Mouse (Mus musculus) layer of hippocampus, postnatal 14 days (tissue): ENCODE measurements around the gene Spaca3. TPM values are rescaled to one million over a fixed set of nuclear protein-coding genes. Genes with fewer than 3 reads are reported as not detected.

Experiments
- DNase-seq, 2 experiments: peaks; one replicate each; pipeline ENCODE4 v3.0.0; 2021 to 2022; ENCODE audit warnings: low spot score in 2 of 2, mixed read lengths in 1 of 2
- long read RNA-seq, 2 experiments: library from polyadenylated mRNA; stranded (forward); transcript quantifications; one replicate each; pipeline ENCODE4 v2.0.0; 2021
- total RNA-seq, 2 experiments: library from RNA; stranded (reverse); gene quantifications; 2 replicates each; pipeline ENCODE4 v1.2.3; 2021

Spaca3 gene
- not detected for total RNA-seq
- long read RNA-seq, experiment 1 = 0 reads
- long read RNA-seq, experiment 2 = 0 reads

- DNase-seq = no peak
Measured at GRCm38 (mm10) chr11:80858065-80858464, at the start of gene Spaca3. TSS of gene Spaca3 (plus strand) at chr11:80858365.

DNA sequence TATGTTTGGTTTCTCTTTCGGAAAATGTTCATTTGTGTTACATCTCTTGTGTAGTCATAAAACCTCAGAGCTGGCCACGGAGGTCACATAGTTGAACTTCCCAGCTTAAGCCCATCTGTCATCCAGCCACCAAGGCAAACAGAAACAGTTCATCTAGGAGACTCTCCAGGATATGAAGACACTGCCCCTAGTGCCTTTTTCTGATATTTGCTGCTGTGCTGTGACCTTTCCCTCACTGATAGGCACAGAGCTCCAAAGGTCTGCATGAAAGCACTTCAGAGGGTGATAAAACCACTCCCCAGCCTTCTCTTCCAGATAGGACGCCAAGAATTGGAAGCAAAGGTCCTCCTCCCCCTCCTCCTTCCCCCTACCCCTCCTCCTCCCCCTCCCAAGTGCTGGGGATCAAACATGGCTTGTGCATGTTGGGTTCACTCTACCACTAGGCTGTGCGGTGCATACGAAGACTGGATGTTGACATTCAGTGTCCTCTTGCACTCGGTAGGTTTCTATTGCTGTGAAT, 49.6 kb upstream of the Spaca3 start:
- no peak for DNase-seq

DNA sequence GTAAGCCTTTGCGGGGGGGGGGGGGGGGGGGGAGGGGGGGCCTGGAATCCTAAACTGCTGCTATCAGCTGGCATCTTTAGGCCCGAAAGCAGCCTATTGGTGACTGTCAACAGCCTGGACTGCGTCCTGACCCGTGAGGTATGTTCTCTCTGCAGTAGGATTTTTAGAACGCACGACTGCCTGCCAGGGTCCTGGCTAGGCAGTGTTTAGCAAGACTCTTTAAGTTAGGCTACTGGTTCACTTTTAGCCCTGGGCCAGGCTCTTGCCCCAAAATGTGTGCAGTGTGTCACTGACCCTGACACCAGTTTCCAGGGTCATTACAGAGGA, 48.5 kb upstream of the Spaca3 start:
- no peak for DNase-seq

DNA sequence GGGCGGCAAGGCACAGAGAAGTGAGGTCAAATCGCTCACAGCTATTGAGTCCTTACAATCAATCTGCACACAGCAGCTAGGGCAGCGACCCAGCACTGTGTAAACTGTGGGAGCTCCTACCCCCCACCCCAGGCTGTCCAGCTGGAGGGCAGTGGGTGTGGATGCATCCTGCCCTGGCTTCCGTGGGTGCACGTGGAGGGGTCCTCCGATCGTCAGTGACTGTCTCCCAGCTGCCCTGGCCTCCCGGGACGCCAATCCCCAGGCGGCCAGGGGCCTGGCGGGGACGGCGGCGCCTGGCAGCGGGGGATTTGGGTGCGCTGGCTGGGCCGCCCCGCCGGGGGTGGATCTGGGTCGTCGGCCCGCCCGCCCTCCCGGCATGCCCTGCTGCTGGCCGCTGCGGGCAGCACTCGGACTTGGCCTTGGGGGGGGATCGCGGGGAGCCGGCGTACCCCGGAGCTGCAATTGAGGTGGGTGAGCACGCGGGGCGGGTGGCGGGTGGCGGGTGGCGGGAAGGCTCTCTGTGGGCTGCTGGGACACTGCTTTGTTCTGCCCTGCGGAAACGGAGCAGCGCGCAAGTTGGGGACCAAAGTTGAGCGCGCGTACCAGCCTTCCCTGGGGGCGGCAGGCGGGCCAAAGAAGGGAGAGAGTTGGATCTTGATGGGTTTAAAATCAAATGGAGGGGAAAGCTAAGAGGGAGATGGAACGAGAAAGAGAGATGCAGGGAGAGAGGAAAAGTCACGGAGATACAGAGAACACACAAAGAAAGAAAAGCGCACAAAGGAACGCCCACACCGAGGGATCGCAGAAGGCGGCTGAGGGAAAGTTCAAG, 48.0 kb upstream of the Spaca3 start, which contains the start of gene Tmem98:
Gene Tmem98, plus strand, starts transcription at position 183 of the 829 bp plus-strand sequence.
- DNase-seq = no peak

DNA sequence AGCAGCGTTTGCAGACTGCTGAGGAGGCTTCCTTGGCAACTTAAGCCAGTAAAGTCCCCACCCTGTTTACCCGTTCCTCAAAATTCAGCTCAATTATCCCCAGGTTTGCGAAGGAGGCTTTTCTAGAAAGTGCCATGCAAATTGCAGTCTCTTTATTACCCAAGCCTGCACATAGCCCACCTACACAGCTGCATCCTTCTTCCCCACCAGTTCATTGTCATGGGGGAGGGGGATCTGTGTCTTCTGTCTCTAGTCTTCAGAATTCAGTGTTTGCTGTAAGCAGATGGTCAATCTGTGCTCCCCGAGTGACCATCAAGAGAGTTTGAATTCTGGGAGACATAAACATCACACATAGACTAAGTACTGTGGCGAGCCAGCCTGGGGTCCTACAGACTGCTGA, 47.0 kb upstream of the Spaca3 start:
- DNase-seq = no peak

DNA sequence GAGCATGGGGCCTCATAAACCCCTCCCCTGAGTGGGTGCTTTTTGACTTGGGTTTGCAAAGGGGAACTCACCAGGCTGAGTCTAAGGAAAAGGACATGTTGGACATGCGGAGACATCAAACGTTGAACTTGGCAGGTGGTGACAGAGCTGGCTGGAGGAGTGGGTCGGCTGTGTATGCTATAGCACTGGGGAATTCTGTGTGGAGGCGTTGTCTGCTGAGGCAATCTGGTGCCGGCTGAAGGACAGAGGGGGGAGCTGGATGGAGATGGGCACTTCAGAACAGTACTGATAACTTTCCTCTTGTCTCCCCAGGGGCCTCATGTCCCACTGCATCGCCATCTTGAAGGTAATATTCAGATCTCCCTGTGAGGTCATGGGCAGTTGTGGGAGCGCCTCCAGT, 42.8 kb upstream of the Spaca3 start:
- DNase-seq = no peak

GRCm38 (mm10) chr11:80818060-80818697, 40.0 kb upstream of the Spaca3 start:
- peak; percentile 52 to 69 for DNase-seq

DNA sequence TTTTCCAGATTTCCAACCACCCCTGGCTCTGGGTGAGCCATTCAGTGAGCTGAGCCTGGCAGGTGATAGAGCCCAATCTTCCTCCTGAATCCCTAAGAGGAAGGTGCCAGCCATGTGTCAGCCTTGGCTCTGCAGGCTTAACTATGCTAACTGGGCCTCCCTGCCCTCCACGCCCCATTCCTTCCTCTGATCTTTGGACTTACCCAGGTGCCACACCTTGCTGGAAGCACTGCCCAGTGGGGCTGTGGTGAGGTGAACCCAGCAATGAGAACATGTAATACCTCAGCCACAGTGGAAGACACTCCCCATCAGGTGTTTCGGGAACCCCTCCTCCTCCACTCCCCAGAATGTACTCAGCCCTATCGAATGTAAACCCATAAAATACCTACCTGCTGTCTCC, 38.1 kb upstream of the Spaca3 start:
- DNase-seq = no peak

- peak; percentile 14 to 31 for DNase-seq
Measured at GRCm38 (mm10) chr11:80821296-80821695, 36.9 kb upstream of the Spaca3 start.

DNA sequence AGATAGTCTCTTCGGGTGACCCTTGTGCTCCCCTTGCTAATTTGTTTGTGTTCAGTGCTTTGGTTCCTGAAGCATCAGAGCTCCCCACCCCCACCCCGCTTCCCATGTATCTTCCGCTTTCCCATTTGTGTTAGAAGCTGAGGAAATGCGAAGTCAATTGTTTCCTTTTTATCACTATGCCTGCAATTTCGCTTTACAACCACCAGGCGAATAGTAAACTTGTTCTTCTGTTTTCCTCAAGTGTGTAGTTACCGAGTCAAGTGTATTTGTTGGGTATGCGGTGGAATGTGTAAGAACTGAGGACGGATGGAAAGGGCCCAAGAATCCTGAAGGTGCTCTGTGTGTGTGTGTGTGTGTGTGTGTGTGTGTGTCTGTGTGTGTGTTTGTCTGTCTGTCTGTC, 36.4 kb upstream of the Spaca3 start:
- DNase-seq = no peak

DNA sequence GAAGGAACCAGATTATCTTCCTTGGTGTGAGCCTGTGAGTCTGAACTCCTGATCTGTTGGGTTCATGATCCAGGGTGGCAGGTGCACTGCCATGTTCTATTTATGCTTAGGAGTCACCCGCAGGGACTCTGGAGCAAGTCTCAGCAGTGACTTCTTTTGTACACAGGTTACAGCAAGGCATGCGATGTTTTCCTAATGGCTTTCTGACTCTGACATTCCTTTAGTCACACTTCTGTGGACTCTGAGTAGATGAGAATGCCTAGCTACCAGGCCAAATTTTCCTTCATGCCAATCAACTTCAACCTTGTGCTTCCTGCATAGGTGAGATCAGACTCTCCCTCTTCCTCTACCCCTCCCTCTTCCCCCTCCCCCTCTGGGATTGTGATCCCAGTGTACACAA, 22.8 kb upstream of the Spaca3 start:
- no peak for DNase-seq

GRCm38 (mm10) chr11:80835841-80836240, 22.3 kb upstream of the Spaca3 start:
- DNase-seq = no peak

- no peak for DNase-seq
Measured at GRCm38 (mm10) chr11:80838724-80839123, 19.4 kb upstream of the Spaca3 start.

- no peak for DNase-seq
Measured at GRCm38 (mm10) chr11:80843435-80843834, 14.7 kb upstream of the Spaca3 start.

- DNase-seq = no peak
Measured at GRCm38 (mm10) chr11:80845486-80845885, 12.7 kb upstream of the Spaca3 start.

GRCm38 (mm10) chr11:80846115-80846514, 12.1 kb upstream of the Spaca3 start:
- no peak for DNase-seq

DNA sequence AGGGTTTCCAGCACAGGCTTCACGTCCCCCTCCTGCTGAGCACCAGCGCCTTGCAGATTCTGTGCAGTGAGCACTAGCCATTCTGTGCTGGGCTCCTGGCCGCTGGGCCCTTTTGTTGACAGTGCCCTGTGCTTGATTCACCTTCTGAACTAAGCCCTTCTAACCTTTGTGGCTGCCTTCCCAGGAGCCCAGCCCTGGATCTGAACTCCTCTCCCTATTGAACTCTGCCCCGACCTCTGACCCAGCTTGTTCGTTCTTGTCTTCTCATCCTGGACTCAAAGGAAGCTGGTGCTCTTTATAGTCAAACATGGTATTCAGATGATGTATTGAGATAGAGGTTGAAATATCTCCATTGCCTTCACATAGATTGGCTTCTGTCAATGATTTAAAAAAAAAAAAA, 10.0 kb upstream of the Spaca3 start:
- no peak for DNase-seq

DNA sequence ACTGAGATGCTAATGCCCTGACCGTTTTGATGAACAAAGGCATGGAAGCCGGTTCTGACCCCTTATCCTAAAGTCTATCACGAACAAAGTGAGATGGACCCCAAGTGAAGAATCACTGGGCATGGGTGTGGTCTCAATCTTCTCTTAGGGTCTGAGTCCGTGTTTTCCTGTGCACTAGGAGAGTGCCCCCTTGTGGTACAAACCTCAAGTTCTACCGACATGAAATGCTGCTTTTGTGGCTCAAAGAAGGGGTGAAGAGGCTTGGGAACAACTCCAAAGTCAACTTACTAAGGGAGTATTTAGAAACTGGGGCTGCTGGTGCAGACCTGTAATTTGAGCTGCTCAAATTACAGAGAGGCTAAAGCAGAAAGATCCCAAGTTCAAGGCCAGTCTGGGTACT, 6.3 kb upstream of the Spaca3 start:
- DNase-seq = no peak

GRCm38 (mm10) chr11:80853014-80853413, 5.2 kb upstream of the Spaca3 start:
- DNase-seq = peak in 1 of 2 experiments; percentile 6

GRCm38 (mm10) chr11:80854430-80854829, 3.7 kb upstream of the Spaca3 start:
- DNase-seq = no peak

DNA sequence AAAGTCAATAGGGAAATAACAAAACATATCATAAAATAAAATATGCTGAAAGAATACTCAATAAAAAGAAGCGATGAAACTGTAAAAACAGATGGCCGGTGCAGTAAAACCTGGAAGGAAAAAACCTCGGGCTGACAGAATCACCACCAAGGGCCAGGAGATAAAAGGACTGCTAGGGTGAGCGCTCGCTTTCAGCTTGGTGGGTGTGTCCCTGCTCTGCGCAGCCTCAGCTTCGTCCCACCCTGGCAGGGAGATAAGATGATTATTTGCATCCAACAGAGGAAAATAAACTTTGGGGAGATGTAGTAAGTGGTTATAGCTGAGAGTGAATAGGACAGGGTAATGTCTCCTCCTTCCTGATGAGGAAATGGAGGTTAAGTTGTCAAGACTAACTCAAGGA, 3.3 kb upstream of the Spaca3 start:
- no peak for DNase-seq

DNA sequence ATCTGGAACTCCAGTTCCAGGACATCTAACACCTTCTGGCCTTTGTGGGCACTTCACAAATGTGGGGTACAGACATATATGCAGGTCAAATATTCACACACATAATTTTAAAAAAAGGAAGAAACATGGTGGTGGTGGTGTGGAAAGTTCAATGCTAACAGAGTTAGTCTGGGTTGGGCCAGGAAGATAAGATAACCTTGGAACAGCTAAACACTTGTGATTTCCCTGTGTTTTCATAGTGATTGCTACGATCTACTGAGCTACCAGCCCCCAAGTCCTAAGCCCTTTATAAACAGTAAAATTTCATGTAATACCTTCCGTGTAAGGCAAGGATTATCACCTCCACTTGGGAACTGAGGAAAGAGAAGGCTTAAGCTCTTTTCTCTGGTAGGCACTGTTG, 1.3 kb upstream of the Spaca3 start:
- DNase-seq = no peak

DNA sequence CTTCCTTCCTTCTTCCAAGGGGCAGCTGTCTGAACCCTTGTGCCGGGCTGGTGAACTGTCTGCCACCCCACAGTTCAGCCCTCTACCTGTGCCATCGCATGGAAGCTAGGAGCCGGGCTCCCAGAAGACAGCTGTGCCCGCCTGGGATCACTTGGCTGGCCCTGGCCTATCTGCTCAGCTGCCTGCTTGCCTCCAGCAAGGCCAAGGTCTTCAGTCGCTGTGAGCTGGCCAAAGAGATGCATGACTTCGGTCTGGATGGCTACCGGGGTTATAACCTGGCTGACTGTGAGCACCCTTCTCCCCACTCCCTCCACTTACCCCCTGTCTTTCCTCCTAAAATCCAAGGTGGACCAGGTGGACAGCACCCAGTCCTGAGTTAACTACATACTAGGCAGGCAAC, 4.8 kb downstream of the Spaca3 start:
- DNase-seq = no peak
